Mouse (Mus musculus) CD8-positive naive resting alpha-beta T cell, adult 57 days (primary cell): ENCODE measurements around the gene Bag6. TPM values are rescaled to one million over a fixed set of nuclear protein-coding genes. Genes with fewer than 3 reads are reported as not detected.

Experiments
- total RNA-seq: library from RNA; stranded (reverse); gene quantifications from one replicate; pipeline ENCODE4 v1.2.4, GENCODE M21; 2023

Bag6 gene
- total RNA-seq, 1 experiment from 2014 or later: 377 TPM

Other genes with a start within 250 kb of the Bag6 start
- gene C2, start 236.9 kb upstream of the Bag6 start, total RNA-seq: 1.9 TPM
- 120 TPM for gene Ehmt2, start 236.7 kb upstream of the Bag6 start, total RNA-seq
- gene Slc44a4, start 220.7 kb upstream of the Bag6 start, total RNA-seq: not detected
- gene Neu1, start 203.9 kb upstream of the Bag6 start, total RNA-seq: 55.1 TPM
- 83.6 TPM for gene Hspa1b, start 175.9 kb upstream of the Bag6 start, total RNA-seq
- not detected for gene Gm20481, start 165.3 kb upstream of the Bag6 start, total RNA-seq
- gene Hspa1a, start 163.0 kb upstream of the Bag6 start, total RNA-seq: 42.1 TPM
- gene Hspa1l, start 162.5 kb upstream of the Bag6 start, total RNA-seq: not detected
- gene Lsm2, start 153.3 kb upstream of the Bag6 start, total RNA-seq: 27.1 TPM
- gene Vars, start 134.2 kb upstream of the Bag6 start, total RNA-seq: 98.2 TPM
- 0.80 TPM for gene Vwa7, start 118.6 kb upstream of the Bag6 start, total RNA-seq
- 0.70 TPM for gene Sapcd1, start 107.2 kb upstream of the Bag6 start, total RNA-seq
- gene Msh5, start 88.4 kb upstream of the Bag6 start, total RNA-seq: 2.9 TPM
- 149 TPM for gene Clic1, start 85.2 kb upstream of the Bag6 start, total RNA-seq
- gene Ddah2, start 76.1 kb upstream of the Bag6 start, total RNA-seq: 0.64 TPM
- gene Ly6g6c, start 69.8 kb upstream of the Bag6 start, total RNA-seq: not detected
- not detected for gene Mpig6b, start 69.0 kb upstream of the Bag6 start, total RNA-seq
- gene Ly6g6e, start 58.3 kb upstream of the Bag6 start, total RNA-seq: not detected
- gene Ly6g6d, start 57.1 kb upstream of the Bag6 start, total RNA-seq: not detected
- not detected for gene Ly6g6f, start 49.6 kb upstream of the Bag6 start, total RNA-seq
- gene Abhd16a, start 45.9 kb upstream of the Bag6 start, total RNA-seq: 70.2 TPM
- gene Ly6g5c, start 26.9 kb upstream of the Bag6 start, total RNA-seq: not detected
- gene Ly6g5b, start 19.8 kb upstream of the Bag6 start, total RNA-seq: 0.61 TPM
- gene Gpank1, start 13.7 kb upstream of the Bag6 start, total RNA-seq: 22.8 TPM
- gene Csnk2b, start 13.1 kb upstream of the Bag6 start, total RNA-seq: 143 TPM
- gene D17H6S53E, start 8.8 kb upstream of the Bag6 start, total RNA-seq: 21.0 TPM
- gene Apom, start 3.1 kb upstream of the Bag6 start, total RNA-seq: not detected
- gene Prrc2a, start 29.7 kb downstream of the Bag6 start, total RNA-seq: 311 TPM
- 2.4 TPM for gene Aif1, start 40.9 kb downstream of the Bag6 start, total RNA-seq
- 19.8 TPM for gene Lst1, start 53.3 kb downstream of the Bag6 start, total RNA-seq
- gene Ltb, start 59.3 kb downstream of the Bag6 start, total RNA-seq: 515 TPM
- gene Tnf, start 66.8 kb downstream of the Bag6 start, total RNA-seq: 17.4 TPM
- 16.4 TPM for gene Lta, start 70.2 kb downstream of the Bag6 start, total RNA-seq
- gene Gm16181, start 85.7 kb downstream of the Bag6 start, total RNA-seq: not detected
- gene Atp6v1g2, start 98.5 kb downstream of the Bag6 start, total RNA-seq: 2.9 TPM
- 12.2 TPM for gene Nfkbil1, start 100.6 kb downstream of the Bag6 start, total RNA-seq
- 460 TPM for gene Ddx39b, start 106.6 kb downstream of the Bag6 start, total RNA-seq
- 2,305 TPM for gene H2-D1, start 127.6 kb downstream of the Bag6 start, total RNA-seq
- 16.9 TPM for gene H2-Q1, start 185.2 kb downstream of the Bag6 start, total RNA-seq
- gene H2-Q2, start 207.1 kb downstream of the Bag6 start, total RNA-seq: 10.5 TPM
- gene H2-Q4, start 244.4 kb downstream of the Bag6 start, total RNA-seq: 491 TPM